10 mouse cellular contexts compared by ENCODE assay signal in genomic region chr15:82266356-82266755, GRCm38 (mm10). TPM values are rescaled to one million over a fixed set of nuclear protein-coding genes. Genes with fewer than 3 reads are reported as not detected.
DNase-seq lines count a peak whose midpoint lies in the region; ATAC-seq and TF ChIP-seq lines count a peak whose summit lies in the region.
"Had no signal": no experiment of that assay in that cellular context is flagged by ENCODE, and none has a peak within 500 bp of the region (broad histone marks: within the 10 kb centered on the region; RNA-seq: fewer than 3 reads in every experiment).

No protein-coding gene starts in this region.

- WGBS in hindbrain, embryonic 10.5 days = 19% methylated on average over 6 of the region's 6 CpGs
- 12% methylated on average over 6 of the region's 6 CpGs for WGBS in hindbrain, embryonic 16.5 days
- WGBS in neural tube, embryonic 14.5 days = 12% methylated on average over 6 of the region's 6 CpGs

- H3K27ac ChIP-seq in hindbrain, embryonic 10.5 days = no peak overlapping the region
- no peak overlapping the region for H3K27ac ChIP-seq in hindbrain, embryonic 16.5 days (ENCODE audit: low read depth, low read length)
- no peak overlapping the region for H3K27ac ChIP-seq in ES-E14 (ENCODE audit: insufficient read depth, low read depth, low read length, poor library complexity, severe bottlenecking)
- no peak overlapping the region for H3K27ac ChIP-seq in neural tube, embryonic 14.5 days (ENCODE audit: low read depth, low read length)
- H3K27ac ChIP-seq: embryonic facial prominence, embryonic 13.5 days; liver, embryonic 15.5 days had no signal

- H3K4me1 ChIP-seq in hindbrain, embryonic 10.5 days (replicated peaks) = peaks cover 40% of the 10 kb centered on the region
- peaks cover 14% of the 10 kb centered on the region for H3K4me1 ChIP-seq in hindbrain, embryonic 16.5 days (ENCODE audit: control insufficient read depth, insufficient read depth, low read depth, low read length)
- peaks cover 0 to 8% of the 10 kb centered on the region in 2 experiments; a peak in 1 of 4 replicates for H3K4me1 ChIP-seq in ES-E14 (ENCODE audit: control insufficient read depth in 2 of 2, insufficient read depth in 2 of 2, low read length in 2 of 2, poor library complexity in 1 of 2)
- peaks cover 15% of the 10 kb centered on the region for H3K4me1 ChIP-seq in neural tube, embryonic 14.5 days (ENCODE audit: control insufficient read depth, insufficient read depth, low read length)

- no peaks in the 10 kb centered on the region for H3K36me3 ChIP-seq in hindbrain, embryonic 10.5 days
- H3K36me3 ChIP-seq in hindbrain, embryonic 16.5 days (ENCODE audit: control insufficient read depth, insufficient read depth, low read length) = no peaks in the 10 kb centered on the region
- no peaks in the 10 kb centered on the region for H3K36me3 ChIP-seq in ES-E14 (ENCODE audit: control insufficient read depth, insufficient read depth, low read length, poor library complexity, severe bottlenecking)
- H3K36me3 ChIP-seq in neural tube, embryonic 14.5 days (ENCODE audit: control insufficient read depth, insufficient read depth, low read length) = no peaks in the 10 kb centered on the region
- H3K36me3 ChIP-seq: embryonic facial prominence, embryonic 13.5 days; liver, embryonic 15.5 days had no signal

- no peak for ATAC-seq in hindbrain, embryonic 16.5 days
- ATAC-seq in neural tube, embryonic 14.5 days (ENCODE audit: low read depth) = 0 out of 2 replicates have a peak, but pooled peaks have one; percentile 26

- in situ Hi-C loops in ES-E14 (cut with MboI; ENCODE audit: low sequenced_read_pairs in 2 of 2, unreplicated experiment in 2 of 2) = no loop called here

- no peaks in the 10 kb centered on the region for H3K9me3 ChIP-seq in hindbrain, embryonic 10.5 days
- no peaks in the 10 kb centered on the region for H3K9me3 ChIP-seq in hindbrain, embryonic 16.5 days (ENCODE audit: control insufficient read depth, low read length)
- H3K9me3 ChIP-seq in ES-E14 (ENCODE audit: control insufficient read depth, insufficient read depth, low read depth, low read length) = no peaks in the 10 kb centered on the region
- H3K9me3 ChIP-seq in neural tube, embryonic 14.5 days (ENCODE audit: control insufficient read depth, low read length) = no peaks in the 10 kb centered on the region
- H3K9me3 ChIP-seq: embryonic facial prominence, embryonic 13.5 days; liver, embryonic 15.5 days had no signal

- H3K9ac ChIP-seq in hindbrain, embryonic 16.5 days (ENCODE audit: low read depth, low read length) = no peak overlapping the region
- no peak overlapping the region for H3K9ac ChIP-seq in ES-E14 (ENCODE audit: insufficient read depth, low read depth, low read length, poor library complexity, severe bottlenecking)
- no peak overlapping the region for H3K9ac ChIP-seq in neural tube, embryonic 14.5 days (replicated peaks; ENCODE audit: low read depth, low read length)
- H3K9ac ChIP-seq: embryonic facial prominence, embryonic 13.5 days; liver, embryonic 15.5 days had no signal

- DNase-seq in hindbrain, embryonic 10.5 days (ENCODE audit: low spot score) = peak; percentile 71
- no peak for DNase-seq in ES-E14 (ENCODE audit: low read depth, low spot score)
- DNase-seq in cerebellum, adult 9-11 months = peak; percentile 65
- peak; percentile 13 to 39 for DNase-seq in gastrocnemius, adult 8-10 months (ENCODE audit: low spot score in 2 of 2)
- peak; percentile 75 for DNase-seq in left cerebral cortex, postnatal 4 days
- peak; percentile 72 for DNase-seq in thymus, postnatal 14 days

- H3K4me3 ChIP-seq in hindbrain, embryonic 10.5 days = no peak overlapping the region
- no peak overlapping the region for H3K4me3 ChIP-seq in hindbrain, embryonic 16.5 days (ENCODE audit: low read length)
- H3K4me3 ChIP-seq in ES-E14 (ENCODE audit: insufficient read depth in 1 of 2, low read depth in 1 of 2, low read length in 2 of 2, poor library complexity in 1 of 2, severe bottlenecking in 1 of 2) = no peak overlapping the region
- H3K4me3 ChIP-seq in neural tube, embryonic 14.5 days (ENCODE audit: low read depth, low read length) = no peak overlapping the region
- H3K4me3 ChIP-seq: embryonic facial prominence, embryonic 13.5 days; liver, embryonic 15.5 days had no signal

- intact Hi-C loops in left cerebral cortex, postnatal 4 days (cut with DNase I) = loop anchor here (5.0 kb wide), 1 partner anchor 151 kb away; no protein-coding TSS in a partner anchor

- H3K27me3 ChIP-seq in hindbrain, embryonic 10.5 days (ENCODE audit: insufficient read depth, poor library complexity, severe bottlenecking) = peaks cover 13% of the 10 kb centered on the region
- no peaks in the 10 kb centered on the region for H3K27me3 ChIP-seq in hindbrain, embryonic 16.5 days (replicated peaks; ENCODE audit: control insufficient read depth, insufficient read depth, low read length)
- no peaks in the 10 kb centered on the region for H3K27me3 ChIP-seq in neural tube, embryonic 14.5 days (ENCODE audit: control insufficient read depth, insufficient read depth, low read length)

- no peak overlapping the region for H3K4me2 ChIP-seq in hindbrain, embryonic 16.5 days (ENCODE audit: low read length)
- no peak overlapping the region for H3K4me2 ChIP-seq in neural tube, embryonic 14.5 days (ENCODE audit: low read depth, low read length)
- H3K4me2 ChIP-seq: embryonic facial prominence, embryonic 13.5 days; liver, embryonic 15.5 days had no signal

TF ChIP-seq in ES-E14, 5 proteins besides CTCF, POLR2A, EP300 and RAD21:
- TF ChIP-seq MAFK (IDR thresholded peaks at IDR 0.05; ENCODE audit: insufficient read depth, low read depth, low read length) (no peak), ZC3H11A (IDR thresholded peaks at IDR 0.05; ENCODE audit: borderline replicate concordance, low read depth, low read length) (peak; percentile 77; the same call in 1 of the 2 replicates)

RNA-seq across cellular contexts. Expression of gene Sept3, which starts 8.3 kb away (rescaled TPM):
- polyA plus RNA-seq in hindbrain, embryonic 10.5 days (2016; fragmentation: Nextera tagmentation; extraction: Ambion mirVana) = 72.8 and 111 TPM in 2 replicates
- 321 and 348 TPM in 2 replicates for polyA plus RNA-seq in hindbrain, embryonic 16.5 days (2015; fragmentation: Nextera tagmentation; extraction: Ambion mirVana)
- total RNA-seq in ES-E14 (2012; rRNA removed) = 5.9 and 8.2 TPM in 2 replicates
- under 1 TPM; 0.10 to 0.63 (median 0.38) TPM for total RNA-seq in gastrocnemius, adult 8-10 months (2022)
- 100 to 1,000 TPM; 666 to 687 TPM for total RNA-seq in left cerebral cortex, postnatal 4 days (2021)
- polyA plus RNA-seq in neural tube, embryonic 14.5 days (2014; fragmentation: Nextera tagmentation; extraction: Ambion mirVana) = 395 and 439 TPM in 2 replicates

RNA-seq across cellular contexts. Expression of gene 1500009C09Rik, which starts 14.2 kb away (rescaled TPM):
- 0.17 and 1.5 TPM in 2 replicates for polyA plus RNA-seq in hindbrain, embryonic 10.5 days (2016; fragmentation: Nextera tagmentation; extraction: Ambion mirVana)
- 16.7 and 20.3 TPM in 2 replicates for polyA plus RNA-seq in hindbrain, embryonic 16.5 days (2015; fragmentation: Nextera tagmentation; extraction: Ambion mirVana)
- total RNA-seq in ES-E14 (2012; rRNA removed) = 1.0 and 1.2 TPM in 2 replicates
- not detected for total RNA-seq in gastrocnemius, adult 8-10 months (2022)
- 10 to 100 TPM; 70.9 to 77.4 TPM for total RNA-seq in left cerebral cortex, postnatal 4 days (2021)
- 6.5 and 13.3 TPM in 2 replicates for polyA plus RNA-seq in neural tube, embryonic 14.5 days (2014; fragmentation: Nextera tagmentation; extraction: Ambion mirVana)
- polyA plus RNA-seq: liver, embryonic 15.5 days had no signal

RNA-seq across cellular contexts. Expression of gene Cenpm, which starts 21.8 kb away (rescaled TPM):
- polyA plus RNA-seq in hindbrain, embryonic 10.5 days (2016; fragmentation: Nextera tagmentation; extraction: Ambion mirVana) = 86.2 and 92.6 TPM in 2 replicates
- 20.0 and 24.0 TPM in 2 replicates for polyA plus RNA-seq in hindbrain, embryonic 16.5 days (2015; fragmentation: Nextera tagmentation; extraction: Ambion mirVana)
- total RNA-seq in ES-E14 (2012; rRNA removed) = 58.2 and 80.0 TPM in 2 replicates
- not detected for total RNA-seq in gastrocnemius, adult 8-10 months (2022)
- 1 to 10 TPM; 6.5 to 6.9 TPM for total RNA-seq in left cerebral cortex, postnatal 4 days (2021)
- 11.2 and 12.0 TPM in 2 replicates for polyA plus RNA-seq in neural tube, embryonic 14.5 days (2014; fragmentation: Nextera tagmentation; extraction: Ambion mirVana)

RNA-seq across cellular contexts. Expression of gene Wbp2nl, which starts 32.4 kb away (rescaled TPM):
- 0.19 TPM in 1 of 2 replicates, not detected in the other for polyA plus RNA-seq in hindbrain, embryonic 10.5 days (2016; fragmentation: Nextera tagmentation; extraction: Ambion mirVana)
- polyA plus RNA-seq in hindbrain, embryonic 16.5 days (2015; fragmentation: Nextera tagmentation; extraction: Ambion mirVana) = 0.10 TPM in 1 of 2 replicates, not detected in the other
- total RNA-seq in ES-E14 (2012; rRNA removed) = 2.0 and 2.1 TPM in 2 replicates
- not detected for total RNA-seq in gastrocnemius, adult 8-10 months (2022)
- under 1 TPM in 1 of 2 experiments, not detected in 1; 0.24 TPM for total RNA-seq in left cerebral cortex, postnatal 4 days (2021)
- polyA plus RNA-seq in neural tube, embryonic 14.5 days (2014; fragmentation: Nextera tagmentation; extraction: Ambion mirVana) = 0.28 TPM in 1 of 2 replicates, not detected in the other
- polyA plus RNA-seq: embryonic facial prominence, embryonic 13.5 days had no signal

RNA-seq across cellular contexts. Expression of gene Tnfrsf13c, which starts 42.2 kb away (rescaled TPM):
- polyA plus RNA-seq in hindbrain, embryonic 10.5 days (2016; fragmentation: Nextera tagmentation; extraction: Ambion mirVana) = 0.18 and 0.46 TPM in 2 replicates
- 0.10 and 0.31 TPM in 2 replicates for polyA plus RNA-seq in hindbrain, embryonic 16.5 days (2015; fragmentation: Nextera tagmentation; extraction: Ambion mirVana)
- total RNA-seq in ES-E14 (2012; rRNA removed) = 1.7 and 2.3 TPM in 2 replicates
- not detected for total RNA-seq in gastrocnemius, adult 8-10 months (2022)
- 1 to 10 TPM in 1 of 2 experiments, under 1 TPM in 1; 0.46 to 1.1 TPM for total RNA-seq in left cerebral cortex, postnatal 4 days (2021)
- 0.32 and 1.4 TPM in 2 replicates for polyA plus RNA-seq in neural tube, embryonic 14.5 days (2014; fragmentation: Nextera tagmentation; extraction: Ambion mirVana)

Comparison
In these comparisons a context has a peak if more than half of its experiments do, and no peak if none do; other contexts are left out.
1. RNA of gene Sept3, which starts 8.3 kb away (total RNA-seq): 666 to 687 TPM in left cerebral cortex, postnatal 4 days; 5.9 to 8.2 TPM in ES-E14 and 0.10 to 0.63 TPM in gastrocnemius, adult 8-10 months; every median in the first group is over 10 times any median in the second.
2. RNA of gene 1500009C09Rik, which starts 14.2 kb away (total RNA-seq): 70.9 to 77.4 TPM in left cerebral cortex, postnatal 4 days; 1.0 to 1.2 TPM in ES-E14 and not detected in gastrocnemius, adult 8-10 months; every median in the first group is over 10 times any median in the second.